Mouse (Mus musculus): ENCODE measurements around the gene Tnni3k. TPM values are rescaled to one million over a fixed set of nuclear protein-coding genes. Genes with fewer than 3 reads are reported as not detected.
A peak's percentile ranks its signal among the peaks of the same experiment; 100 is the strongest.

The Tnni3k gene
- total RNA-seq, 2 experiments from 2014 or later = not detected

- DNase-seq = no peak
- intact Hi-C loops (cut with DNase I; ENCODE audit: low total_unique reads) = no loop called here
These were observed 93.9 kb downstream of the Tnni3k start for GRCm38 (mm10) chr3:154961284-154961683.

GRCm38 (mm10) chr3:154953088-154953487 lies 102.1 kb downstream of the Tnni3k start:
- intact Hi-C loops (cut with DNase I; ENCODE audit: low total_unique reads) = no loop called here
- no peak for DNase-seq

- no peak for DNase-seq
- intact Hi-C loops (cut with DNase I; ENCODE audit: low total_unique reads) = no loop called here
These were observed 105.7 kb downstream of the Tnni3k start for GRCm38 (mm10) chr3:154949551-154949950.

GRCm38 (mm10) chr3:154945688-154946161 lies 109.5 kb downstream of the Tnni3k start:
- no peak for DNase-seq
- intact Hi-C loops (cut with DNase I; ENCODE audit: low total_unique reads) = no loop called here

GRCm38 (mm10) chr3:154927757-154928156 lies 127.5 kb downstream of the Tnni3k start:
- DNase-seq = no peak

GRCm38 (mm10) chr3:154924936-154925335 lies 130.3 kb downstream of the Tnni3k start:
- intact Hi-C loops (cut with DNase I; ENCODE audit: low total_unique reads) = no loop called here
- DNase-seq = no peak

More at GRCm38 (mm10) chr3:154927757-154928156, 127.5 kb downstream of the Tnni3k start:
- intact Hi-C loops (cut with DNase I; ENCODE audit: low total_unique reads) = no loop called here

- intact Hi-C loops (cut with DNase I; ENCODE audit: low total_unique reads) = no loop called here
- no peak for DNase-seq
These were observed 139.6 kb downstream of the Tnni3k start for GRCm38 (mm10) chr3:154915566-154915965.

GRCm38 (mm10) chr3:154913641-154914040 lies 141.6 kb downstream of the Tnni3k start:
- no peak for DNase-seq
- intact Hi-C loops (cut with DNase I; ENCODE audit: low total_unique reads) = no loop called here

GRCm38 (mm10) chr3:154896737-154897136 lies 158.5 kb downstream of the Tnni3k start:
- intact Hi-C loops (cut with DNase I; ENCODE audit: low total_unique reads) = no loop called here
- no peak for DNase-seq

GRCm38 (mm10) chr3:154893225-154893624 lies 162.0 kb downstream of the Tnni3k start:
- intact Hi-C loops (cut with DNase I; ENCODE audit: low total_unique reads) = no loop called here
- no peak for DNase-seq

- intact Hi-C loops (cut with DNase I; ENCODE audit: low total_unique reads) = no loop called here
- DNase-seq = peak; percentile 7
These were observed 169.8 kb downstream of the Tnni3k start for GRCm38 (mm10) chr3:154885452-154885851.

GRCm38 (mm10) chr3:154885048-154885447 lies 170.2 kb downstream of the Tnni3k start:
- intact Hi-C loops (cut with DNase I; ENCODE audit: low total_unique reads) = no loop called here
- DNase-seq = no peak

GRCm38 (mm10) chr3:154881428-154881986 lies 173.7 kb downstream of the Tnni3k start:
- intact Hi-C loops (cut with DNase I; ENCODE audit: low total_unique reads) = no loop called here
- DNase-seq = no peak

- DNase-seq = no peak
- intact Hi-C loops (cut with DNase I; ENCODE audit: low total_unique reads) = no loop called here
These were observed 174.7 kb downstream of the Tnni3k start for GRCm38 (mm10) chr3:154880536-154880939.

GRCm38 (mm10) chr3:154880108-154880507 lies 175.1 kb downstream of the Tnni3k start:
- no peak for DNase-seq
- intact Hi-C loops (cut with DNase I; ENCODE audit: low total_unique reads) = no loop called here

GRCm38 (mm10) chr3:154879515-154879914 lies 175.7 kb downstream of the Tnni3k start:
- intact Hi-C loops (cut with DNase I; ENCODE audit: low total_unique reads) = no loop called here
- DNase-seq = no peak

- intact Hi-C loops (cut with DNase I; ENCODE audit: low total_unique reads) = no loop called here
- no peak for DNase-seq
These were observed 176.1 kb downstream of the Tnni3k start for GRCm38 (mm10) chr3:154879080-154879479.

- DNase-seq = no peak
- intact Hi-C loops (cut with DNase I; ENCODE audit: low total_unique reads) = no loop called here
These were observed 186.4 kb downstream of the Tnni3k start for GRCm38 (mm10) chr3:154868807-154869206.

- no peak for DNase-seq
- intact Hi-C loops (cut with DNase I; ENCODE audit: low total_unique reads) = no loop called here
These were observed 193.3 kb downstream of the Tnni3k start for GRCm38 (mm10) chr3:154861921-154862320.

- intact Hi-C loops (cut with DNase I; ENCODE audit: low total_unique reads) = no loop called here
- DNase-seq = no peak
These were observed 195.5 kb downstream of the Tnni3k start for GRCm38 (mm10) chr3:154859721-154860120.

GRCm38 (mm10) chr3:154853257-154853656 lies 201.9 kb downstream of the Tnni3k start:
- intact Hi-C loops (cut with DNase I; ENCODE audit: low total_unique reads) = no loop called here

GRCm38 (mm10) chr3:154852281-154852680 lies 202.9 kb downstream of the Tnni3k start:
- no peak for DNase-seq
- intact Hi-C loops (cut with DNase I; ENCODE audit: low total_unique reads) = no loop called here

More at GRCm38 (mm10) chr3:154853257-154853656, 201.9 kb downstream of the Tnni3k start:
- DNase-seq = no peak
